ENCODE assay signal across 8 mouse cellular contexts in genomic region chr2:27539772-27540514, GRCm38 (mm10). TPM values are rescaled to one million over a fixed set of nuclear protein-coding genes. Genes with fewer than 3 reads are reported as not detected.
DNase-seq lines count a peak whose midpoint lies in the region; ATAC-seq lines count a peak whose summit lies in the region.

No protein-coding gene starts in this region.

- peaks cover 20% of the 10 kb centered on the region for H3K36me3 ChIP-seq in intestine, embryonic 14.5 days (ENCODE audit: control insufficient read depth, insufficient read depth, low read length)

- WGBS in intestine, embryonic 14.5 days, result under 1% methylated on average over 46 of the region's 46 CpGs

- H3K9ac ChIP-seq in intestine, embryonic 14.5 days (ENCODE audit: low read length), result peak overlapping the region; percentile 67

- H3K4me1 ChIP-seq in intestine, embryonic 14.5 days (replicated peaks; ENCODE audit: control insufficient read depth, insufficient read depth, low read length), result peaks cover 8% of the 10 kb centered on the region; the same call in 1 of the 2 replicates

- H3K9me3 ChIP-seq in intestine, embryonic 14.5 days (ENCODE audit: control insufficient read depth, low read length), result no peaks in the 10 kb centered on the region

- intact Hi-C loops in left cerebral cortex, postnatal 14 days (cut with DNase I), result loop anchor here (10.0 kb wide), 1 partner anchor 905 kb away; the partner anchor contains the start of gene Ppp1r26

- DNase-seq in adrenal gland, adult 18-20 months (ENCODE audit: low spot score in 2 of 2), result peak; percentile 87
- peak; percentile 99 for DNase-seq in embryo, embryonic 11 days
- DNase-seq in gastrocnemius, postnatal 25 days, result peak; percentile 99
- peak; percentile 94 for DNase-seq in intestine, embryonic 14.5 days (ENCODE audit: low spot score)
- DNase-seq in left cerebral cortex, postnatal 14 days (ENCODE audit: low spot score in 2 of 2), result peak; percentile 99 to 100
- DNase-seq in mesoderm, embryonic 11.5 days (ENCODE audit: low read depth, low spot score), result peak; percentile 98
- peak; percentile 99 to 100 for DNase-seq in right cerebral cortex, postnatal 36 days (ENCODE audit: low spot score in 2 of 2)
- peak; percentile 98 for DNase-seq in yolk sac, embryonic 10.5 days (ENCODE audit: low spot score)

- H3K27me3 ChIP-seq in intestine, embryonic 14.5 days (replicated peaks; ENCODE audit: control insufficient read depth, insufficient read depth, low read length), result no peaks in the 10 kb centered on the region

- H3K27ac ChIP-seq in intestine, embryonic 14.5 days (ENCODE audit: low read depth), result peak overlapping the region; percentile 89

- H3K4me3 ChIP-seq in intestine, embryonic 14.5 days (ENCODE audit: low read depth, low read length), result peak overlapping the region; percentile 46

- ATAC-seq in intestine, embryonic 14.5 days (replicated peaks; ENCODE audit: low FRiP score, low TSS enrichment, low read depth), result peak; percentile 98

- H3K4me2 ChIP-seq in intestine, embryonic 14.5 days (ENCODE audit: low read length), result peak overlapping the region; percentile 86

RNA-seq across cellular contexts. Expression of gene Wdr5, which starts 25.0 kb away (rescaled TPM):
- 10 to 100 TPM; 29.6 to 33.1 TPM for total RNA-seq in adrenal gland, adult 18-20 months (2021)
- 10 to 100 TPM; 15.4 to 18.3 TPM for total RNA-seq in gastrocnemius, postnatal 25 days (2021)
- 58.3 and 61.7 TPM in 2 replicates for polyA plus RNA-seq in intestine, embryonic 14.5 days (2014; fragmentation: Nextera tagmentation; extraction: Ambion mirVana)
- total RNA-seq in left cerebral cortex, postnatal 14 days (2021), result 10 to 100 TPM; 34.9 to 37.3 TPM

RNA-seq across cellular contexts. Expression of gene Brd3, which starts 32.5 kb away (rescaled TPM):
- 10 to 100 TPM; 42.0 to 73.4 TPM for total RNA-seq in adrenal gland, adult 18-20 months (2021)
- 10 to 100 TPM; 20.5 to 25.1 TPM for total RNA-seq in gastrocnemius, postnatal 25 days (2021)
- polyA plus RNA-seq in intestine, embryonic 14.5 days (2014; fragmentation: Nextera tagmentation; extraction: Ambion mirVana), result 122 and 138 TPM in 2 replicates
- total RNA-seq in left cerebral cortex, postnatal 14 days (2021), result 10 to 100 TPM; 61.3 to 64.0 TPM

Comparison
In these comparisons a context has a peak if more than half of its experiments do, and no peak if none do; other contexts are left out.
1. Peak in every context shown above with its lines: DNase-seq, ATAC-seq, H3K4me3 ChIP-seq and H3K27ac ChIP-seq.